Comparison of ENCODE assay signal across 8 mouse cellular contexts in genomic region chr12:99406697-99407317, GRCm38 (mm10).
DNase-seq lines count a peak whose midpoint lies in the region; ATAC-seq and TF ChIP-seq lines count a peak whose summit lies in the region.

No protein-coding gene starts in this region.

- 49% methylated on average over 15 of the region's 15 CpGs for WGBS in heart, embryonic 15.5 days

- no peak for ATAC-seq in heart, embryonic 15.5 days (replicated peaks; ENCODE audit: insufficient number of reproducible peaks, insufficient read depth, low FRiP score, low read depth)

- H3K27me3 ChIP-seq in heart, embryonic 15.5 days = no peaks in the 10 kb centered on the region

- H3K4me1 ChIP-seq in heart, embryonic 15.5 days (replicated peaks) = peaks cover 15% of the 10 kb centered on the region

- H3K9ac ChIP-seq in heart, embryonic 15.5 days = peak overlapping the region; percentile 13; the same call in 1 of the 2 replicates

- H3K27ac ChIP-seq in layer of hippocampus, adult 2 months = peak overlapping the region; percentile 62
- H3K27ac ChIP-seq in heart, embryonic 15.5 days = peak overlapping the region; percentile 68

- H3K9me3 ChIP-seq in heart, embryonic 15.5 days (replicated peaks) = no peaks in the 10 kb centered on the region

- H3K4me2 ChIP-seq in heart, embryonic 15.5 days = peak overlapping the region; percentile 49

- H3K36me3 ChIP-seq in heart, embryonic 15.5 days = no peaks in the 10 kb centered on the region

- H3K4me3 ChIP-seq in layer of hippocampus, adult 2 months = peak overlapping the region; percentile 46
- H3K4me3 ChIP-seq in heart, embryonic 15.5 days = peak overlapping the region; percentile 33

- intact Hi-C loops in gastrocnemius, postnatal 36 days (cut with DNase I) = no loop called here

- no peak for TF ChIP-seq CTCF in layer of hippocampus, adult 2 months (conservative IDR thresholded peaks at IDR 0.05)

- no peak for DNase-seq in layer of hippocampus, adult 2 months (ENCODE audit: low spot score in 2 of 2)
- DNase-seq in layer of hippocampus, adult 9-10 months (ENCODE audit: low spot score) = no peak
- DNase-seq in T-cell, adult 2 months (ENCODE audit: low spot score) = peak; percentile 27
- peak; percentile 13 to 16 for DNase-seq in natural killer cell, adult 2 months (ENCODE audit: low spot score in 2 of 2)
- DNase-seq in layer of hippocampus, postnatal 14 days (ENCODE audit: low spot score in 2 of 2) = no peak
- DNase-seq in gastrocnemius, adult 18-20 months (ENCODE audit: low spot score) = no peak
- no peak for DNase-seq in gastrocnemius, postnatal 36 days

Comparison
In these comparisons a context has a peak if more than half of its experiments do, and no peak if none do; other contexts are left out.
1. DNase-seq: peak in T-cell, adult 2 months (single experiment) and natural killer cell, adult 2 months (2 of 2); none in layer of hippocampus, adult 2 months (0 of 2), layer of hippocampus, adult 9-10 months (single experiment), layer of hippocampus, postnatal 14 days (0 of 2), gastrocnemius, adult 18-20 months (single experiment) and gastrocnemius, postnatal 36 days (0 of 2).